Mouse (Mus musculus) liver, postnatal 0 days (tissue): ENCODE measurements at regions not wholly inside any gene's neighbourhood (a gene's known extent, or its start where the extent isn't known, plus 50 kb on each side); places are given as distances from the start of the nearest gene placed in this dataset.

Experiments used
- CTCF ChIP-seq: sonication (generic); IDR thresholded peaks from 2 replicates; pipeline ENCODE4 v1.5.1; 2016; ENCODE audit warnings: antibody characterized with exemption, low read depth
- EP300 ChIP-seq: IDR thresholded peaks from 2 replicates; pipeline ENCODE4 v1.6.1; 2016; ENCODE audit warnings: antibody characterized with exemption, low read depth, mild to moderate bottlenecking

DNA sequence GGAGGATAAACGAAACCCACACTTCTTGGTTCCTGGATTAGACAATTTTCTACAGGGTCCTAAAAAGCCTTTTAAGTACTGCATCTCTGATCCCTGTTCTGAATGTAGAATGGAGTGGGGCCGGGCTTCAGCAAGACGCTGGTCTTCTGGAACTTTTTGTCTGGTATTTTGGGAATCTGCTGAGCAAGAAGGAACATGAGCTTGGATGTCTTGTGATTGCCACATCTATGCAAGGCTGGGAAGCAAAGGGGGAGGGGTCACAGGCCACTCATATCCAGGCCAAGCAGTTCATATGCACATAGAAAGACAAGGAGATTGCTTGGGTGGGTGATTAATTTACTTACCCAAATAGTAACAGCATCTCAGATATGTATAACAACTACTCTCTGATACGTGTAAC, 121.5 kb downstream of the Evx1 start:
- no peak for TF ChIP-seq CTCF
- TF ChIP-seq EP300: no peak
